Mouse (Mus musculus) lung, adult 2 months (tissue): Measurements from ENCODE around the gene Ppargc1a.

ENCODE experiments used
- CTCF ChIP-seq: fragments of 200-500 bp; IDR thresholded peaks from 2 replicates; pipeline ENCODE4 v1.5.1; 2011; ENCODE audit warnings: mild to moderate bottlenecking, low read length, control low read depth; ENCODE audit not compliant: insufficient read depth
- POLR2A ChIP-seq: fragments of 200-500 bp; IDR thresholded peaks from 2 replicates; pipeline ENCODE4 v1.6.1; 2011; ENCODE audit warnings: low read depth, mild to moderate bottlenecking, control low read depth, low read length, borderline replicate concordance; ENCODE audit errors: extremely low read depth

DNA sequence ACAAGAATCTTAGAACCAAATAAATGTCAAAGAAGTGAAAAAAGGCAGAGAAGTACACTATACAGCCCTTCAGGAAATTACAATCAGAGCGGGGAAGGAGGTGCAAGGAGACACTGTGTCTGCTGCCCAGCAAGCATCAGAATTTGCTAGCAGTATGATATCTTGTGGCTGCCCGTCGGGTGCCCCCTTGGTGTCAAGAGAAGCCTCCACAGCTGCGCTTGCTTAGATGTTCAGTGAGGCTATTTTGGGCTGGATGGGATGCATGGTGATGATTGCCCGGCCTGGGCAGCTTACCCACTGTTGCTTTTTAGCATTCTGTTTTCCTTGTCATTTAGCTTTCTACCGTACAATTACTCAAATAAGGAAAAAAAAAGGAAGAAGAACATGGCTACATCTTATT, 32.0 kb upstream of the Ppargc1a start:
- no peak for TF ChIP-seq CTCF
- no peak for TF ChIP-seq POLR2A
